Mouse (Mus musculus) mouse trophoblast stem cell (cell line): ENCODE data around the gene A930009A15Rik.

Experiments used
- in situ Hi-C, 2 experiments: fragments of 300-500 bp; cut with MseI, MboI; formaldehyde crosslinking; loops; 2 replicates in 1 of 2; 3 replicates in 1 of 2; pipeline ENCODE4 v1.15.1; 2025

The A930009A15Rik gene

DNA sequence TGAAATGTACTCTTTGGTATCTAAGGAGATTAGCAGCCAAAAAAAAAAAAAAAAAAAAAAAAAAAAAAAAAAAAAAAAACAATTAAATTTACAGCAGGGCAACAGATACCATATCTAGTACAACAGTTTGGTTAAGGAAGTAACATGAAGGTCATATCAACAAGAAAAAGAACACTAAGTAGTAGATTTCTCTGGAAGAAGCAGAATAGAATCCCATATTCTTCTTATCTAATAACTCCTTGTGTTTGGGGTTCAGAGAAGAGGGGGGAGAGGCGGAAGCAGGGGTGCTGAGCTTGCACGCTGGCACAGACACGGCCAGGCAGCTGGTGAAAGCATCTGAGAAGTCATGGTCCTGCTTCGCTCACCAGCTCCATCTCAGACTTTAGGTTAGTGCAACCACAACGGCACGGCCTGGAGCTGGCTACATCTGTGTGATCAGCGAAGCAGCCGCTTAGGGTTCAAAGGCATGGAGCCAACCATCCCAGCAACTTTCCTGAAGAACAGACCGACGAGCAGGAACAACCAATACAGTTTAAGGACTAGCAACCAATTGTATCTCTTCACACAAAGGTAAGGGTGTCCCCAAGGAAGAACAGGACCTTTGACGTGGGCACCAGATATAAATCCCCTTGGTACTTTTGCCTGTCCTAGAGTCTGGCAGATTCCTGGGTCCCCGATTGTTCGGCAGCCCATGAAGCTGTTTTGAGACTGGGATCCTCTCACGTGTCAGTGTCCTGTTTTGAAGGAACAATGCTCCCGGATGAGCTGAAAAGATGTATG, at the start of gene A930009A15Rik:
TSS of gene A930009A15Rik (plus strand) at position 275 of the 780 bp plus-strand sequence.
- in situ Hi-C loops = no loop called here

DNA sequence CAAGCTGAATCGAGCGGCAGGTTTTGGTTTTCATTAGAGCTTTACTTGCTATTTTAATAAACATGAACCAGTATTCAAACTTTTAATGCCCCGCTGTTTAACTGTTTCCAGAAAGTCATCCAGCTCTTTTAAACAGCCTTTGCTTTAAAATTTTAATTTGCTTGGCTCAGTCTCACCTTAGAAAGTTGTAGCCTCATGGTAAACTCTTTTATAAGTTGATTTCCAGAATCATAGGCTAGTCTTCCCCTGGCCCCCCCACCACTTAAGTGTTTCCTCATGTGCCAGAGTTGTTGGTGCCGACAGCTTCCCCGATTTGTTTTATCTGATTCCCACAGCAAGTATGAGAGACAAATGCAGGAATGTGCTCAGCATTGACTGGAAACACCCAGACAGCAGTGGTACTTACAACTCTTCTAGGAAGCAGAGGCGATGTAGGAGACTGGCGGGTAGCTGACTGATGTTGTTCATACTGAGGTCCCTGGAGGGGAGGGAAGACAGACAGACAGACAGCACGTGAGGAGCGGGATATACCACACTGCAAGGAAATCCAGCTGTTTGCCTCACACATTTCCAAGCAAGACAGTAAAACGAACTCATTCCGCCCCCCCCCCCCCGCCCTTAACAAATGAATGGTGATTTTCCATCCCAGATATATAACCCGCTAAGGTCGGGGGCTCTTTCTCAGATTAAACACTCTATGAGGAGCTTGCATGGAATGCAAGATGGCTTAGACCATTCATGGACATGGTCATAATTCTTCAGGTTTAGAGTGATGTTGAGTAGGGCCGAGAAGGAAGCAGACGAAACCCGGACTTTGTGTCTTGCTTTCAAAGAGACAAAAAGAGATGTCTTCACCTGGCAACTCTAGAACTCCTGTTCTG, 49.3 kb upstream of the A930009A15Rik start:
- in situ Hi-C loops = no loop called here

DNA sequence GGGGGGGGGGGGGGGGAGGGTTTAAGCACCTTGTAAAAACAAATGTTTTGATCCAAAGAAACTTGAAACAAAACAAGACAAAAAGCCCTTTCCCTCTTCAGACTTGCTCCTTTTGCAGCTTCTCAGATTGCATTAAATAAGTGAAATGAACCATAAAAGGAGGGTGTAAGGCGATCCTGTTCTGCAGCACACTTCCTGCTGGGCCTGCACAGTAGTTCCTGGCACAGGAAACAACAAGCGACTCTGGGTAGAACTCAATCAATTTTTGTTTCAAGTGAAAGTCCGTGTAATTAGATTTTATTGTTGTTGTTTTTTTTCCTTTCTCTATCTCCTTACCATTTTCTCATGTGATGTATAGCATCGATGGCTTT, 48.7 kb upstream of the A930009A15Rik start:
- in situ Hi-C loops = no loop called here

DNA sequence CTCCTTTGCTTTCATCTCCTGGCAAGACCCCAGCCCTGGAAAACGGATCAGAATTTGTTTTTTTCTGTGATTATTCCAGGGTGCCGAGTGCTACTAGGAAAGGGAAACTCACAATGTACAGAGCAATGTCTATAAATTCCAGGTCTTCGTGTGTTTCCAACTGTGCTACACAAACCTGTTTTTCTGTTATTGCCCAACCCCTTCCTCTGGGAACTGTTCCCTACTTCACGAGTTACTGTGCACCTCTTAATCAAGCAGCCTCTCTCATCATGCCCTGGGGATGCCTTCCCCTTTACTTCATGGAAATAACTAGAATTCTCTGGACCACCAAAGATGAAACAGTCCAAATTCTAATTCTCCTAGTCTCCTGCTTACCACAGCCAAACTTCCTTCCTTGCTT, 40.9 kb upstream of the A930009A15Rik start:
- in situ Hi-C loops = no loop called here

DNA sequence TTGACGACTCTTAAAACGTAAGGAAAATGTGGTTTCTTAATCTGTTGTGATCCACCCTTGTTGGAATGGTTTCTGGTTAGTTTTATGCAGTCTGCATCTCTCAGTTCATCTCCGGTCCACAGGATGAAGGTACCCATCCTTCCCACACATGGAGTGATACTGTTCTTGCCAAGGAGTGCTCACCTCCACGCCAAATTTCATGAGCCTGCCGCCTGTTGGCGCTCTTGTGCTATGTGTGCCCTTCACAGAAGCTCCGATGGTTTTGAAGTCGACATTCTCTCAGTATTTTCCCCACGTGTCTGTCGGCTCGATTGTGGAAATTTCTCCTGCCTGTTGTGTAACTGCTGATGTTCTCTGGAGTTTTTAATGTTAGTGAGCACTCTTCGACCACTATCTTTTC, 40.0 kb upstream of the A930009A15Rik start:
- in situ Hi-C loops = no loop called here

DNA sequence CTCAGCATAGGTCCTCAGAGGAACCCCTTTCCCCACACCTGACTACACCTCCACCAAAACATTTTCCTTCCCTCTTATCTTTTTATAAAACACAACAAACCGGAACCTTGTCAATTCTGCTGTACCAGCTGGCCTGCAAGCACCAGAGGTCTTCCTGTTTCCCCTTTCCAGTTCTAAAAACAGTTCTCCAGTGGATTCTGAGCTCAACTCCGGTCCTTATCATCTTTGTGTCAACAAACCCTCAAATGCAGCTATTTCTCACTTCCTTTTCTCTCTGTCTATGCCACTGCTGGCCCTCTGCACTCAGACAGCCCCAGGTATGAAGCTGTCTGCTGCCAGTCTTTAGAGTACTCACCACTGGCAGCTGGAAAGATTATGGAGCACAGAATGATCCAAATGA, 39.0 kb upstream of the A930009A15Rik start:
- in situ Hi-C loops = no loop called here

DNA sequence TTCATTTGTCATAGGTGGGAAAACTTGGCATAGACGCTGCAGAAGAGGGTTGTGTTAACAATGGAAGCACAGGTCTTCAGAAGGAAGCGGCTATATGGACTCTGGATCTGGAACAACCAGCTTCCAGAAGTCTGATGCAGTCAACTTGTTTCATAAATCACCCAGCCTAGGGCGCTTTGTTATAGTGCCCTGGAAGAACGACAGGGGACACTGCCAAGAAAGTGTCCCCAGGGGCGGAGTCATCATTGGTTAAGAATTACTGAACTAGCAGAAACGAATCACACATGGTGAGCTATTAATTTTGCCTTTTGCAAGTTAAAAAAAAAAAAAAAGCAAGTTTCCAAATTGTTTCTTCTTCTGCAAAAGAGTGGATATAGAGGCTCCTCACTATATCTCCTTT, 26.9 kb upstream of the A930009A15Rik start:
- in situ Hi-C loops = no loop called here

DNA sequence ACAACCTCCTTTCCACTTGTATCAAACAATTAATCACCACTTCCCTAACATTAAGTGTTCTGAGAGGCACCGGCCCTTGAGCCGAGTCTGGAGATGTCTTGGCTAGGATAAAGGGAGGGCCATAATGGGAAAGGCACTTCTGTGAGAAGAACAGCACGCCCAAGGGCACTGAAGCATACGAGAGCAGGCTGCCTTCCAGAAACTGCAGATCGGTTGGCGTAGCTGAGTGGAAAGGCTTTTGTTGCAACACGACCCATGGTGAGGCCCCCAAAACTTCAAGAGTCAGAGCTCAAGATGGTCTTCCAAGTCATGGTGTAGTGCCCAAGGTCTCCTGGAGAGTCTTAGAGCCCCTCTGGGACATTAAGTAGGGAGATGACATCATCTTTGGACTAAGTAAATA, 19.5 kb upstream of the A930009A15Rik start:
- in situ Hi-C loops = no loop called here

DNA sequence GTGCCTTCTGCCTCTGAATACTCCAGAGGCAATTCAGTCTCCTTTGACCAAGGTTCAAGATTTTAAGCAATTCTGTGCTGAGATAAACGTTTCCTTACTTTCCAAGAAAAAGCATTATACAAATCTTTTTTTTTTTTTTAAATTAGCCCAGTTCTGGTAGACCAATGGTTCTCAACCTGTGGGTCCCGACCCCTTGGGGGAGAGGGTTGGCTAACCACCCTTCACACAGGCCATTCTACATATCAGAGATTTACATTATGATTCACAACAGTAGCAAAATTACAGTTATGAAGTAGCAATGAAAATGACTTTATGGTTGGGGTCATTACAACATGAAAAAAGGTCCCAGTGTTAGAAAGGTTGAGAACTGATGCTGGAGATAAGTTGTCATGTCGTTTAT, 18.7 kb upstream of the A930009A15Rik start:
- in situ Hi-C loops = no loop called here

DNA sequence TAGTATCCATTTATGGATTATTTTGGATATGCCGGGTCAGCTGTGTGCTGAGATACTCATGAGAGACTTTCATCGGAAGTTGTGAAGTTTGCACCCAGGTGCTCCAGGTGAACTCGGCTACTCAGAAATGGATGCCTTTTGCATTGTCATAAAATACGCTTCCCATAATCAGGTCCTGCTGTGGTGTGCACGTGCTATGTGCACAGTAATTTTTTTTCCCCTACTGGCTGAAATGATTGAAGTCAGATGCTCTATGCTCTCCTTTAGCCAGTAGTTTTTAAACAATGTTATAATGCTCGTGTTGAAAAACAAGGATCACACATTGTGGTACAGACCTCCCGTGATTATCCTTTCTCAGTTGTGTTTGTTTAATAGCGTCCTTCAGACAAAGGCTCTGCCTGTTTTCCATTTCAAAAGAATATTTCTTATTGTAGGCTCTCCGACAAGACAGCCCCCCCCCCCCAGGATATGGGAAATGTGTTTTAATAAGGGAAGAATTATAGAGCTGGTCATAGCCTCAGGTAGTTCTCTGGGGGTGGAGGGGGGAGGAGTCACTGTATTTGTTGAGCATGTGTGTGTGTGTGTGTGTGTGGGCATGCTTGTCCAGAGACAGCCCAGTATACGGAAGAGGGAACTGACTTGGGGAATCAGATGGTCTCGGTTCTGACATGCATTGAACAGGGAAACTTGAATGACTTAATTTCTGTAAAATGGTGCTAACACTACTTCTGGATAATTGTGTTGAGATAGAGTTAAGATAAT, 16.3 kb upstream of the A930009A15Rik start:
- in situ Hi-C loops = no loop called here

DNA sequence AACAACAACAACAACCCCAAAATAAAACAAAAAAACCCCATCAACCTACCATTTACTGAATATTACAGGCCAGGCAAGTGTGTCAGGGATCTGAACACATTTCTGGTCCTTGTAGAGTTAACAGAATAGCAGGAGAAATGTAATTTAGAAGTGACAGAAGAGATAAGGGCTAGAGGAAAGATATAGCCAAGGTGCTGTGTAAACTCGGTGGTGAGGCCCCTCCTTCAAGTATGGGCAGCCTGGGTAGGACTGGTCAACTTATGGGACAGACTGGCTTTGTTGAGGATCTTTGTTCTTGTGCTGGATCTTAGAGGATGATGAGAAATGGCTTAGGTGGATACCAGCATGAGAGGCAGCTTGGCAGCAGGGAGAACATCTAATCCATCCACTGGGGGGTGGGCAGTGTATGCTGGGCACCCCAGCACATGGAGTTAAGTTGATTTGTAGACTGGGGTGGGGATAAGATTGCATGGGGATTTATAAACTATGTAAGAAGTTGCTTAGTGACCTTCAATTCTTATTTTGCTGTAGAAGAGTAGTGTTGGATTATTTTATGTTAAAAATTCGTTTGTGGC, 14.5 kb upstream of the A930009A15Rik start:
- in situ Hi-C loops = no loop called here

DNA sequence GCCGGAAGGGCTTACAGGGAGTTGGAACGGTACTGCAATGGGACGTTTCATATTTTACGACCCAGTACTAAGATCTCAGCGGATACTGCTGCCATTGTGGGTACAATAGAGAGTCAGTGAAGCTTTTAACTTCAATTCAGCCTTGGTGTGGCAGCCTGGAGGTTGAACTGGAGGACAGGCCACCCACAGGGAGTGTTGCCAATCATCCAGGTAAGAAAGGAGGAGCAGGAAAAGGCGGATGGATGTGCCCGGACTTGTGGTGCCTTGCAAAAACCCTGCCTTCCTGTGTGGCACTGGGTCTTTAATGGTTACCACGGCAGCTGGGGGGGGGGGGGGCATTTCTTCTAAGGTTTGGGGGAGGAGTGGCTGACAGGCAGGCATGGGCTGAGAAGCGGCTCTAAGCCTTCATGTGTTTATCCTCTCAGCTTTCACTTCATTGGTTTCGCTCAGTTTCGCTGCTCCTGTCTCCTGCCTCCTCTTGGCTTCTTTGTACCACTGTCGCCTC, 13.0 kb upstream of the A930009A15Rik start:
- in situ Hi-C loops = no loop called here

DNA sequence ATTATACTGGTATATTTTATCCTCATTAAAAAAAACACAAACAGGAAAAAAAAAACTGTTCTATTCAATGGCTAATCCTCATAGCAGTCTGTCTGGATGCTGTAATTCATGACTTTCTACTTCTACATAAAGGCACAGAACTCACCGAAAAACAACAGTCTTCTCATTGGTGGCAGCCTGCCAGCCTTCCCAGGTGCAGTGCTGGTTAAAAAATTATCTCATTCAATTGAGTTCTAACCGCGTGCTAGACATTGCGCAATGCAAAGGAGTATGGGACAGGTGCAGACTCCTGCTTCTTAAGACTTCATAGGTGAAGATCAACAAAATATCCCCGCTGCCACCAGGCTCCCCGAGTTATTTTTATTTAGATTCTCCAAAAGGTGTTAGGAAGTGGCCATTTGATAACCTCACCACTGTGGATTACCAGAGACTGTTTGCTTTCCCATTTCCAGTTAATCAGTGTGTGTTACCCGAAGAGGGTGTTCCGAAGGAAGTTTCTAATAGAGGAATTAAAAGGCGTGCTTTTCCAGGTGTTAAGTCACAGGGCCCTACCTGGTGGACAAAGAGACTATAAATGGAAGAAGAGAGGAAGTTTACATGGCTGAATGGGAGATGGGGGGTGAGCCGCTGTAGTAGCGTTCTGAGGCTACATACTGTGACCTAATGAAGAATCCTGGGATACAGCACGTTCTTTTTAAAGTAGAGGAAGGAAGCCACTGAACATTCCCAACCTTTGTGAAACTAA, 8.5 kb upstream of the A930009A15Rik start:
- in situ Hi-C loops = no loop called here

DNA sequence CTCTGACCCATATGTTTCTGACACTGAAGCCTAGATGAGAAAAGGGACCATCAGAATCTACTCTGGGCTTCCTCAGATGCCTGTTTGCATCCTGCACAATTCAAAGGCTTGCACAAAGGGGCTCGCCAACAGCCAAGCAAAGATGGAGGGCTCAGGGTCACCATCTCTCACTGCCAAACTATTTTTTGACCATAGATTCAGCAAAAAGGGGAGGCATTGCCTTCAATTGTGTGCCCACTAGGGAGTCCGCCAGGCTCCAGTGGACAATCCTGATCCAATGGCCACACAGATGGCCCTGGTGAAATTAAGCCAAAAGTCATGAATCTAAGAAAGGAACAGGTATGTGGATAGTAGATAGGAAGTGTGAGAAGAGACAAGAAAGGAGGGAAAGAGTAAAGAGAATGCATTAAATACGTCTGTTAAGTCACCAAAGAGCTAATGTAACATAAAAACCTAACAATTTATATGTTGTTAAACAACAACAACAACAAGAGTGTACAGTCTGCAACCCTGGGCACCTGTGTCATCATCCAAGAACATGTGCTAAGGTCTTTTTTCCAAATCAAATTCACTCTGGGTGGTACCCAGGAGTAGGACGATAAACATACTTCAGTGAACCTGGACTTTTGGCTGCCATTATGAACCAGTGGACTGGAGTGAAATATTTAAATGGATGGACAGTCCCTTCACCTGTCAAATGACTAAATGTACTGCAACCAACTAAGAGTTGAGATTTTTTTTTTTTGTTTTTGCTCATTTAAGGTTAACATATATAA, 6.7 kb upstream of the A930009A15Rik start:
- in situ Hi-C loops = no loop called here

DNA sequence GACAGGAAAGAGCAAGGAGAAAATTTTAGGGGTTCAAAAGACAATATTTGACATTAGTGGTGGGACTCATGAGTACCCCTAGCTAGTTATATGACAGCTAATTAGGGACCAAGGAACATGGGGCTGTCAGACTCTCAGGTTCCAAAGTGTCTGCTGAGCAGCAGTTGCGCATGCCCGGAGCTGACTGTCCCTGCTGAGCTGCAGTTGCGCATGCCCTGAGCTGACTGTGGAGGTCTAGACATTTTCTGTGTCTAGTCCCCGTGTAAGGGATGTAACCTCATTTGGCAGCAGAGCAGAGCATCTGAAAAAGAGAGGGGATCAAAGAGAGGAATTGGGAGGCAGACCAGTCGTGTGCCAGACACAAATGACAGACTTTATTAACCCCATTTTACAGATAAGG, 5.8 kb upstream of the A930009A15Rik start:
- in situ Hi-C loops = no loop called here

DNA sequence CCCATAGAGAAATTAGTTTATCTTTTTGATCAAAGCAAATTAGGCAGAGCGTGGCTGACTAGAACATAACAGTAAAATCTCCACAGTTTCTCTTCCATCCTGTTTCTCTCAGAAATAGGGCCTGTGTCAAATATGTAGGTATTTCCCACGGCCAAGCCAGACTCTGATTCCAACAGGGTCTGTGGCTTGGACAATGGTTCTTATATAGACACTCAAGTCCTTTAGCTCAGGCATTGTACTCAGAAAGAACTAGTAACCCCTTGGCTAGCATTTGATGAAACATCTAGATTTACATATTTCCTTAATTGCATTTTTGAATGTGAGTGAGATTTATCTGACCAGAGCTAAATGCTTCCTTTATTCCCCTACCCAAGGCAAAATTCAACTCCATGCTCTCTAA, 791 bp downstream of the A930009A15Rik start:
- in situ Hi-C loops = no loop called here

DNA sequence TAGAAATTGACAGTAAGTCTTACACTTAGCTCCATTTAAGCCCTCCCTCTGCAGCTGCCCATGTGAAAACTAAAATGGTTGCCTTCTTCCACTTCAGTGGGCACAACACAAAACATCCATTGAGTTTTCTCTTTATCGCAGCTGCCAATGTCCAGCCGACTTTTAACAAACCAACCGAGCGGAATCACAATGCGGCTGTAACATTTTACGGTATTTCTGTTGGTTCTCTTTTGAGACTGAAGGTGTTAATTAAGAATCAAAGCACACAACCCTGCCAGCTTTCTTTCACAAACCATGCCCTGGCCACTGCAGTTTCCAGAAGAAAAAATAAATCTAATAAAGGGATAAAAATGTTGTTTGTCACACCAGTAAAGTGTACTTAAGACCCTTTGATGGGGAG, 1.5 kb downstream of the A930009A15Rik start:
- in situ Hi-C loops = no loop called here

DNA sequence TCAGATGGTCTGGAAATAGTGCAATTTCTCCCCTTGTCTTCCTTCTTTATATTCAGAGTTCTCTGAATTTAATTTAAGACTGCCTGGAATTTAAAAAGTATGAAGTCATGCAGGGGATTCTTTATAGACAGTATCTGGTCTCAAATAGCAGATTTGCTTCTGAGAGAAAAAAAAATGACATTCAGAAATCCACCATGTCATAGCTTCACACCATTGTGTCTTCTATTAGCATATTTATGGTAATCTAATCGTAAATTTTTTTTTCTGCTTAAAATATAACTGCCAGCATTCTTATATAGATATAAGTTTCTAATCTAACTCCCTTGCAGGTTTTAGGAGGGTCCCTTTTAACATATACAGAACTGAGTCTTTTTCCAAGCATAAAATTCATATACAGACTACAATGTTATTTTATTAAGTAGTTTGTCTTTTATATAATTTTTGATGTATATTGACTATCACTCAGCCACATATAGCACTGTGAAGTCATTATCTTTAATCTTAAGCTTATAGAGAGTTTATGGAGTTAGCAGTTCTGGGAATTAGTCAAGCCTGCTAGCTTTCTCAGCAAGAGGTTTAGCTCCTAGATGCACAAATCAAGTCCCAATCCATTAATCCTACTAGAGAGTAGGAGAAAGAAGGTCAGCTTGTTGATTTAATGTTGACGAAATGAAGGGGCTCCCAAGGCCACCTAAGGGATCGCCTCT, 2.1 kb downstream of the A930009A15Rik start:
- in situ Hi-C loops = no loop called here

DNA sequence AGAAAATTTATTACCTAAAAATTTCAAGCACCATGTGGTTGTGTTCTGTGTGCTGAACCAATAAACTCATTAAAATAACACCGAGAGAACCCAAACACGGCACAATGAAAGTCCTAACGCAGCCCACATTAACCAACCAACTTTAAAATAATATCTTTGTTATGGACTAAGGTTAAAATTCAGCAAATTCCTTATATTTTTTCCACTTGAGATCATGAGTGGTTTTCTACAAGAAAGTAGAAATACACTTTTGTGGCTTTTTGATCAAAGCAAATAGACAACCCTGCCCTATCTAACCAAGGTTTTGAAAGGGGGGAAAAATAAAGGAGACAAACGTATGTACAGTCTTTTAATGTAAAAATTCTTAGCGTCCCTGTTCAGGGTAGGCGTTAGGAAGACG, 9.3 kb downstream of the A930009A15Rik start:
- in situ Hi-C loops = no loop called here

DNA sequence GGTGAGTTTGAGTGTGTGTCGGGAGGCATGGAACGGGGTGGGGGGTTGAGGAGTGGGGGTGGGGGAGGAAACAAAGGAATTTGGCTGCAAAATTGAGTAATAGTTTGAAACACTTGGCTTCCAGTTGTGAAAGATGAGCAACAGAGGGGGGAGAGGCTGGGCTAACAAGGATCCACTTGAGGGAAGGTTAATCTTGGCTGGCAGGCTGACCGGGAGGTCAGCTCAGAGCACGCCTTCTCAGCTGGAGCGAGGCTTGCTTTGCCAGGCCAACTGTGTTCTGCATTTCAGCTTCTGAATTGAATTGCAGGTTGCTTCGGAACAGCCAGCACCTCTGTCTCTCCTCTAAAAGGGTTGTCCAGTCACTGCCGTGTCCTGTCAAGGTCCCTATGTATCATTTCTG, 9.7 kb downstream of the A930009A15Rik start:
- in situ Hi-C loops = no loop called here
